Mouse (Mus musculus): ENCODE data around the gene Btg2. TPM values are rescaled to one million over a fixed set of nuclear protein-coding genes. Genes with fewer than 3 reads are reported as not detected.

The Btg2 gene
- polyA plus RNA-seq (2016; fragmentation: Nextera tagmentation; extraction: Ambion mirVana) = 90.4 and 105 TPM in 2 replicates

DNA sequence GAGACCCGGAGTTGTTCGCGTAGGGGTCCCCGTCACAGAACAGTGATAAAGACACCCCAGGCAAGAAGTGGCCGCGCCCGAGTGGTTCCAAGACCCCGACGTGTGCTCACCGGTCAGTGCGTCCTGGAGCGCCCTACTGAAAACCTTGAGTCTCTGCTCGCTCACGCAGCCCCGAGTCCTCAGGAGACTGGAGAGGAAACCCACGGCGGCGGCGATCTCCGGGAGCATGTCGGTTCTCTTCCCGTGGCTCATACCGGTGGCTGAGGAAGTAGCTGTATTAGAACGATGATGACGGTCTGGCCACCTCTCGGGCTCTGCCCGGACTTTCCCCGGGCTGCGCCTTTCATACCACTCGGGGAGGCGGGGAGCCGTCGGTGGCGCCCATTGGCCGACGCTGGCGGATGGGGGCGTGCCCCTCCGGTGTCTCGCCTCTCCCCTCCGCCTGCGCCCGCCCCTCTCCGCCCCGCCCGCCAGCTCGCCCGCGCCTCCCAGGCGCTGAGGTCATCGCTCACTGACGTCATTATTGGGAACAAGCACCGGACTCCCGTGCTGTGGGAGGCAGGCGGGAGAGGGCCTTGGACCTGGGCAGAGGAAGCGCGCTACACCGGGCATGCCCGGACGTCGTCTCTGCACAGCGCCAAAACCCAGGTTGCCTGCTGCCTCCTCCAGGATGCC, at the start of gene Btg2:
TSS of gene Btg2 (minus strand) at position 319 of the 675 bp plus-strand sequence.
- peak within 1 kb of the TSS; percentile 79 for H3K27ac ChIP-seq
- H3K4me1 ChIP-seq = peaks cover 62% of the 10 kb centered on the region

DNA sequence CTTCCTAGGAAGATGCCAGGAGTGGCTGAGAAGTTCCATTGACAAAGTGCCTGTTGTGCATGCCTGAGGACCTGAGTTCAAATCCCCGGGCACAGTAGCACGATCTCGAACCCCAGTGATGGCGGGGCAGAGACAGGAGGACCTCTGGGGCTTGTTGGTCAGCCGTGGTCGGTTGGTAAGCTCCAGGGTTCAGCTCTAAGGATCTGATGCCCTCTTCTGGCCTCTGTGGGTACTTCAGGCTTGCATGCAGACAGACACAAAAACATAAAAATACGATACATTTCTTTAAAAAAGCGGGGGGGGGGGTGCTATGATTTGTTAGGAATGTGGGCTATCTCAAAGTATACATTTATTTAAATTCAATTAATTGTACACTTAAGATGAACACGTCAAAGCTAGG, 43.3 kb upstream of the Btg2 start:
- Histone ChIP-seq H3K27ac (no peak overlapping the region), H3K9me3 (replicated peaks) (peaks cover 4% of the 10 kb centered on the region; the same call in 1 of the 2 replicates), H3K4me1 (no peaks in the 10 kb centered on the region), H3K36me3 (no peaks in the 10 kb centered on the region), H3K4me2 (replicated peaks) (no peak overlapping the region), H3K9ac (no peak overlapping the region), H3K27me3 (no peaks in the 10 kb centered on the region), H3K4me3 (no peak overlapping the region)
- WGBS = 60% methylated on average over 9 of the region's 9 CpGs
- no peak for ATAC-seq (ENCODE audit: low FRiP score)

More for the DNA sequence above, at the start of gene Btg2:
- H3K4me2 ChIP-seq (replicated peaks) = peak within 1 kb of the TSS; percentile 67
- WGBS = under 1% methylated on average over 51 of the region's 62 CpGs
- H3K36me3 ChIP-seq = peaks cover 13% of the 10 kb centered on the region
- peak within 1 kb of the TSS; percentile 74 for H3K9ac ChIP-seq
- no peaks in the 10 kb centered on the region for H3K27me3 ChIP-seq
- H3K9me3 ChIP-seq (replicated peaks) = no peaks in the 10 kb centered on the region
- peak; percentile 94 for ATAC-seq (ENCODE audit: low FRiP score)
- H3K4me3 ChIP-seq = peak within 1 kb of the TSS; percentile 71

DNA sequence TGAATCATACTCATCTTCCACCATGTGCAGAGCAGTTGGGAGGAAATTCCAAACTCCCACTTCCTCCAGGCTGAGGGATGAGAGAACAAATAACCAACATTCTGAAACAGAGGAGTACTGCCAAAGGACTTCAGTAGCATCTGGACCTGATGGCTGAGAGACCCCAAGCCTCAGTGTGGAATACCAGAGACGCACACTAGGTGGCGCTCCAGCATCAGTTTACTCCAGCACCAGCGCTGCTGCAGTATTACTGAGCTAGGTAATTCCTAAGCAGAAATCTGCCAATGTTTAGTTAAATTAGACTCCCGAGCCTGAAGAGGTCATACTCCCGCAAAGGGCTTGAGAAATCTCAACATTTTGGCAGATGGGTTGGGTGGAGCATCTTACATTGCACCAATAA, 41.3 kb upstream of the Btg2 start:
- 0 out of 2 replicates have a peak, but pooled peaks have one; percentile 50 for ATAC-seq (ENCODE audit: low FRiP score)
- Histone ChIP-seq H3K9ac (no peak overlapping the region), H3K4me1 (peaks cover 4% of the 10 kb centered on the region), H3K4me3 (no peak overlapping the region), H3K27ac (no peak overlapping the region), H3K4me2 (replicated peaks) (no peak overlapping the region), H3K27me3 (no peaks in the 10 kb centered on the region), H3K9me3 (replicated peaks) (peaks cover 4% of the 10 kb centered on the region; the same call in 1 of the 2 replicates), H3K36me3 (no peaks in the 10 kb centered on the region)
- 6% methylated on average over 5 of the region's 5 CpGs for WGBS

DNA sequence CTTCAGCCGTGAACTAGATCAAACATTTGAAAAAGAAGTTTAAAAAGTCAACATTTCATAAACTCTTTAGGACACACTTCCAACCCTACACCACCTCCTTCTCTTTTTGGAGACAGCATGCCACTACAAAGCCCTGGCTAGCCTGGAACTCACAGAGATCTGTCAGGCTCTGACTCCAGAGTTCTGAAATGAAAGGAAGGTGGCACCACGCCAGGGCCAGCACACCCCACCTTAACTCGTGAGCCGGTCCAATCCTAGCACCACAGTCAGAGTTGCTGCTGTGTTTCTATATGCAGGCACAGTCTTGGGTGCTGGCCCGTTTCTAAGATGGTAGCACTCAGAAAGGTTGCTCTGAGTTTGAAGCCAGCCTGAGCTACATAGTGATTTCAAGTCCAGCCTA, 38.2 kb upstream of the Btg2 start:
- Histone ChIP-seq H3K9ac (no peak overlapping the region), H3K4me3 (no peak overlapping the region), H3K9me3 (replicated peaks) (peaks cover 4% of the 10 kb centered on the region; the same call in 1 of the 2 replicates), H3K27ac (no peak overlapping the region), H3K36me3 (no peaks in the 10 kb centered on the region), H3K4me1 (peaks cover 4% of the 10 kb centered on the region), H3K4me2 (replicated peaks) (no peak overlapping the region), H3K27me3 (no peaks in the 10 kb centered on the region)
- 79% methylated on average over 5 of the region's 5 CpGs for WGBS
- no peak for ATAC-seq (ENCODE audit: low FRiP score)

DNA sequence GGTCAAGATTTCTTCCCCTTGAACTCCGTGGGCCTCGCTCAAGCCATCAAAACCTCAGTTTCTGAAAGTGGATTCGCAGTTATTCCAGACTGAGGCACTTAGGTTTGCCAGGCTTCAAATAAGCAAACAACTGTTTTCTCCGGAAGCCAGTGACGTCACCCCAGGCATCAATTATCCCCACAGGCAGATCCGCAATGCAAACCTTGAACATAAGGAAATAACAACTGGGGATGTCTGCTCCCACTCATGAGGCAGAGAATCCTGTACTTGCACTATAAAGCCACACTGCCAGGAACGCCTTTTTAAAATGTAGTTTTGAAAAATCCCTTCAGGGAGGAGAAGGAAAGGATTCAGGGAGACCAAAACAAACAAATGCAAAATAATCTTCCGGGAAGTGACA, 36.5 kb upstream of the Btg2 start:
- H3K4me3 ChIP-seq = no peak overlapping the region
- H3K27me3 ChIP-seq = no peaks in the 10 kb centered on the region
- H3K9me3 ChIP-seq (replicated peaks) = peaks cover 4% of the 10 kb centered on the region; the same call in 1 of the 2 replicates
- no peak for ATAC-seq (ENCODE audit: low FRiP score)
- no peaks in the 10 kb centered on the region for H3K36me3 ChIP-seq
- H3K4me1 ChIP-seq = peaks cover 4% of the 10 kb centered on the region
- WGBS = 65% methylated on average over 8 of the region's 8 CpGs
- H3K27ac ChIP-seq = no peak overlapping the region
- H3K9ac ChIP-seq = no peak overlapping the region
- no peak overlapping the region for H3K4me2 ChIP-seq (replicated peaks)

DNA sequence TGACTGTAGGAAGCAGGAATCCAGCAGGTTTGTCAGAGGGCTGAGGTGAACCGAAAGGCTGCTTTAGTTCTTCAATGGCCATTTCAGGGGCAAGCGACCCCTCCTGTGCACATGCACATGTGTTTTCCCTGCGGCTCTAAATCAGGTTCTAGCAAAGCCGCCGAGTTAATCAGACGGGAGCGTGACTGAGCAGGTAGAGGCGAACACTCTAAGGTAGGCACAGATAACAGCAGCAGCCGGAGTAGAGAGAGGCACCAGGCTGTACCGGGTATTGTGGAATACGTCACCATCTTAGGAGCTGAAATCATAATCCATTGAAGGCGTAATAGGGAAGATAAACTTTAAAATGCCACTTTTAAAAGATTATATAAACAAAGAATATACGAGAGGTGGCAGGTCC, 35.8 kb upstream of the Btg2 start:
- no peak for ATAC-seq (ENCODE audit: low FRiP score)
- Histone ChIP-seq H3K27me3 (no peaks in the 10 kb centered on the region), H3K4me1 (peaks cover 4% of the 10 kb centered on the region), H3K4me3 (no peak overlapping the region), H3K9ac (no peak overlapping the region), H3K27ac (no peak overlapping the region), H3K9me3 (replicated peaks) (peaks cover 4% of the 10 kb centered on the region; the same call in 1 of the 2 replicates), H3K36me3 (no peaks in the 10 kb centered on the region), H3K4me2 (replicated peaks) (no peak overlapping the region)
- WGBS = 83% methylated on average over 13 of the region's 13 CpGs

- H3K36me3 ChIP-seq = no peaks in the 10 kb centered on the region
- H3K9ac ChIP-seq = no peak overlapping the region
- no peak overlapping the region for H3K4me2 ChIP-seq (replicated peaks)
- no peaks in the 10 kb centered on the region for H3K9me3 ChIP-seq (replicated peaks)
- 91% methylated on average over 7 of the region's 7 CpGs for WGBS
- ATAC-seq (ENCODE audit: low FRiP score) = no peak
- H3K4me1 ChIP-seq = peaks cover 4% of the 10 kb centered on the region
- H3K4me3 ChIP-seq = no peak overlapping the region
- H3K27ac ChIP-seq = no peak overlapping the region
- H3K27me3 ChIP-seq = no peaks in the 10 kb centered on the region
Measured at GRCm38 (mm10) chr1:134114018-134114417, 35.1 kb upstream of the Btg2 start.

- no peaks in the 10 kb centered on the region for H3K36me3 ChIP-seq
- H3K4me2 ChIP-seq (replicated peaks) = no peak overlapping the region
- H3K4me1 ChIP-seq = peaks cover 4% of the 10 kb centered on the region
- ATAC-seq (ENCODE audit: low FRiP score) = no peak
- H3K9ac ChIP-seq = no peak overlapping the region
- no peaks in the 10 kb centered on the region for H3K27me3 ChIP-seq
- H3K27ac ChIP-seq = no peak overlapping the region
- 66% methylated on average over 5 of the region's 5 CpGs for WGBS
- no peak overlapping the region for H3K4me3 ChIP-seq
- H3K9me3 ChIP-seq (replicated peaks) = no peaks in the 10 kb centered on the region
Measured at GRCm38 (mm10) chr1:134113560-134113959, 34.6 kb upstream of the Btg2 start.

DNA sequence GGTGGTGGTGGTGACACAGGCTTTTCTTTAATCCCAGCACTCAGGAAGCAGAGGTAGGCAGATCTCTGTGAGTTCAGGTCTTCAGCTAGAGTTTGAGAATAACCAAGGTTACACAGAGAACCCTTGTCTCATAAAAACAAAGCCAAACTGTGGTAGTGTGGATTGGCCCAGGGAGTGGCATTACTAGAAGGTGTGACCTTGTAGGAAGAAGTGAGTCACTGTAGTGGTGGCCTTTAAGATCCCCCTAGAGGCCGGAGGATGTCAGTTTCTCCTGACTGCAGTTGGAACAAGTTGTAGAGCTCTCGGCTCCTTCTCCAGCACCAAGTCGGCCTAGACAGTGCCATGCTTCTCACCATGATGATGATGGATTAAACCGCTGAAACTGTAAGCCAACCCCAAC, 32.1 kb upstream of the Btg2 start, which contains the start of gene Chit1:
TSS of gene Chit1 (plus strand) at position 264 of the 400 bp plus-strand sequence.
- Histone ChIP-seq H3K4me3 (no peak within 1 kb of the TSS), H3K9ac (no peak within 1 kb of the TSS), H3K4me2 (replicated peaks) (no peak within 1 kb of the TSS), H3K9me3 (replicated peaks) (no peaks in the 10 kb centered on the region; the same call in 1 of the 2 replicates), H3K27ac (no peak within 1 kb of the TSS), H3K4me1 (peaks cover 4% of the 10 kb centered on the region), H3K27me3 (no peaks in the 10 kb centered on the region), H3K36me3 (no peaks in the 10 kb centered on the region)
- ATAC-seq (ENCODE audit: low FRiP score) = no peak
- WGBS = 76% methylated on average over 4 of the region's 4 CpGs

DNA sequence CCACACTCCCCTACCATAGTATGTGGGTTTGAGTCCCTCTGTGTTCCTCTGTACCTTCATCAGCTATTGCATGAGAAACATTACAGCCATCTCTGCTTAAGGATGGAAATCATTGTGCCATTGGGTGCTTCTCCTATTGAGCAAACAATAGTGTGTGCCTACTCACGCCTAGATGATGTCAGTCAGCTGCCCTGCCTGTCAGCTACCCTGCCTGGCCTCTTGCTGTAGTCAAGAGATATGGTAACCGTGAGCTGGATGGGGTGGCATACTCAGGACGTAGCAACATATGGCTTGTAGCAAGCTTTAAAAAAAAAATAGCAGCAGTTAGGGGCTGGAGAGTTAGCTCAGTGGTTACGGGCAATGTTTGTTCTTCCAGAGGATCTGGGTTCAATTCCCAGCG, 31.5 kb upstream of the Btg2 start:
- ATAC-seq (ENCODE audit: low FRiP score) = no peak
- no peak overlapping the region for H3K27ac ChIP-seq
- H3K4me3 ChIP-seq = no peak overlapping the region
- 90% methylated on average over 5 of the region's 5 CpGs for WGBS
- no peaks in the 10 kb centered on the region for H3K27me3 ChIP-seq
- no peak overlapping the region for H3K9ac ChIP-seq
- H3K4me2 ChIP-seq (replicated peaks) = no peak overlapping the region
- H3K4me1 ChIP-seq = no peaks in the 10 kb centered on the region; the same call in 1 of the 2 replicates
- no peaks in the 10 kb centered on the region; the same call in 1 of the 2 replicates for H3K9me3 ChIP-seq (replicated peaks)
- no peaks in the 10 kb centered on the region for H3K36me3 ChIP-seq

- H3K4me2 ChIP-seq (replicated peaks) = no peak overlapping the region
- WGBS = 87% methylated on average over 3 of the region's 3 CpGs
- no peak overlapping the region for H3K9ac ChIP-seq
- no peak overlapping the region for H3K27ac ChIP-seq
- no peaks in the 10 kb centered on the region; the same call in 1 of the 2 replicates for H3K9me3 ChIP-seq (replicated peaks)
- H3K4me1 ChIP-seq = no peaks in the 10 kb centered on the region; the same call in 1 of the 2 replicates
- no peak overlapping the region for H3K4me3 ChIP-seq
- no peaks in the 10 kb centered on the region for H3K27me3 ChIP-seq
- H3K36me3 ChIP-seq = no peaks in the 10 kb centered on the region
- ATAC-seq (ENCODE audit: low FRiP score) = no peak; the same call in 1 of the 2 replicates
Measured at GRCm38 (mm10) chr1:134110015-134110414, 31.1 kb upstream of the Btg2 start.

GRCm38 (mm10) chr1:134107777-134108176, 28.9 kb upstream of the Btg2 start:
- Histone ChIP-seq H3K4me1 (no peaks in the 10 kb centered on the region), H3K27me3 (no peaks in the 10 kb centered on the region), H3K4me2 (replicated peaks) (no peak overlapping the region), H3K27ac (no peak overlapping the region), H3K9me3 (replicated peaks) (no peaks in the 10 kb centered on the region; the same call in 1 of the 2 replicates), H3K36me3 (no peaks in the 10 kb centered on the region), H3K4me3 (no peak overlapping the region), H3K9ac (no peak overlapping the region)
- no peak for ATAC-seq (ENCODE audit: low FRiP score)
- 86% methylated on average over 7 of the region's 7 CpGs for WGBS

DNA sequence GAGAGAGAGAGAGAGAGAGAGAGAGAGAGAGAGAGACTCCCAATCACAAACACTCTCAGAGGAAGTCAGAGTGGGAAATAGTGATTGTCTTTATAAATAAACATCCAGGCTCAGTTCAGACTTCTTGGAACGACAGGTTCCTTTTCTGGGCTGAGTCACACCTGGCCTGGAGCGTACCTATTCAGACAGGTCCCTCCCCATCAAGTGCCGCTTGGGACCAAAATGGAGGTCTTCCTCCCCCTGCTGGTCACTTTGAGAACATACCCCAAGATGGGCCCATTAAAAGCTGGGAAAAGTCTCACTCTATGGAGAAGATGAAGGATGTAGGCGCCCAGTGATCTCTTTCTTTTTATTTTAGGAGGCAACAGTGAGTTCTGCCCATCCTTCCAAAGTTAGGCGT, 27.8 kb upstream of the Btg2 start:
- no peak overlapping the region; the same call in 1 of the 2 replicates for H3K9ac ChIP-seq
- no peaks in the 10 kb centered on the region for H3K36me3 ChIP-seq
- H3K9me3 ChIP-seq (replicated peaks) = no peaks in the 10 kb centered on the region; the same call in 1 of the 2 replicates
- WGBS = 7% methylated on average over 5 of the region's 5 CpGs
- H3K4me2 ChIP-seq (replicated peaks) = no peak overlapping the region
- no peak overlapping the region for H3K4me3 ChIP-seq
- H3K4me1 ChIP-seq = no peaks in the 10 kb centered on the region
- H3K27ac ChIP-seq = no peak overlapping the region
- H3K27me3 ChIP-seq = no peaks in the 10 kb centered on the region
- ATAC-seq (ENCODE audit: low FRiP score) = no peak

Measured in hindbrain, embryonic 12.5 days (tissue).